Mouse (Mus musculus): ENCODE measurements around the gene Meis1.

The Meis1 gene

GRCm38 (mm10) chr11:18905431-18905830 is 113.4 kb downstream of the Meis1 start:
- DNase-seq (ENCODE audit: low spot score), result no peak

DNA sequence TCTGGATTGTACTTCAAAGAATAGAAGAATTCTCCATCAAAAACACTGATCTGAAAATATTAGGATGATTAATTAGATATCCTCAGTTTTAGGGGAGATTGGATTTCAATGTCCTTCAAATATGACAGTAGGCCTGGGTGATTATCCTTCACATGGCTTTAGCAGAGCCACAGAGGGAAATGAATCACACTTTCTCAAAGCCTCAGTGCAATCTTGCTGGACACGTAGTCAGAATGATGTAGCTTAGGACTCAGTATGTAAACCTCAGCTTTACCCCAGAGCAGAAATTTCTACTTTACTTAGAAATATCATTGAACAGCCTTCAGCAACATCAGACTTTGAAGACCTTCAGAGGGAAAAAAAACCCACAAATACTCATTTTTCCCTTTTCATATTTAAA is 113.9 kb downstream of the Meis1 start:
- no peak for DNase-seq (ENCODE audit: low spot score)

- DNase-seq (ENCODE audit: low spot score), result no peak
These were observed 114.5 kb downstream of the Meis1 start for GRCm38 (mm10) chr11:18904285-18904684.

DNA sequence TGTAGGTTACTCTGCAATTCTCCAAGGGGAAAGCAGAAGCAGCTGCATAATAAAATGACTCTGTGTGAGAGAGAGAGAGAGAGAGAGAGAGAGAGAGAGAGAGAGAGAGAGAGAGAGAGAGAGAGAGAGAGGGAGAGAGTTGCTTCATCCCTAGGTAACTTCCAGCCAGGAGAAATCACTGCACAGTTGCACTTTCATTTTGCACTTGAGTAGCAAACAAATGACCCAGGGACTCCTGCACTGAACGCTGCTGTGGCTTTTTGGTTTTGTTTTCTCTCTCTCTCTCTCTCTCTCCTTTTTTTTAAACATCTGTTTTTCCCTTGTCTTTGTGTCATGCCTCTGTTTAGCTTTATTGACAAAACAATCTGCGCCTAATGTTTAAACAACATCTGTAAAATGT is 118.3 kb downstream of the Meis1 start:
- DNase-seq (ENCODE audit: low spot score), result no peak

GRCm38 (mm10) chr11:18898862-18899261 is 119.9 kb downstream of the Meis1 start:
- DNase-seq (ENCODE audit: low spot score), result no peak

DNA sequence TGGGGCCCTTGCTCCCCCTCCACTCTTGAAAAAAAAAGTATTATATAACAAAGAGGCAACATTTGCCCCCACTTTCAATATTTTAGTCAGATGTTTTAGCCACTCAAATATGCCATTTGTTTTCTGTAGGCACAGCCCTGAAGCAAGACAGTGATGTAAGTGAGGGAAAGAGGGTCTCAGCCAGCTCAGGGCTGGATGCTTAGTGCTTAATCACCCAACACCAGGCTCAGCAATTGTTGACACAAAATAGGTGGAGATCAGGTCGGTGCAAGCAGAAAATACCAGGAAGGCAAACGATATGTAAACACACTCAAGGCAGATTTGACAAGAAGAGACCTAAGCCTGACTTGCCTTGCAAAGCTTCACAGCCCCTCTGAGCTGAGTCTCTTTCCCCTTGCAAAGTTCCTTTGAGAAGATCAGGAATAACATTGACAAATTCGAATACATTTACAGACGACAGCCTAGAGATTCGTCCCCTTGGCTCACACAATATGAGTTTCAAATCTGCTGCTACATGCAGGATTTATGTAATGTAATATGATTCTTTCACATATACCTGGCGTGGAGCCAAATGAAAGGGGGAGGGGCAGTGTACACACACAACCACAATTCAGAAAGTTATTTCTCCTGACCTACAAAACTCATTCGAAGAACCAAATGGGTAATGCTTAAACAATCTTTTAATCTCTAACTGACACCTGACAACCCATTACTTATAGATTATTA is 120.7 kb downstream of the Meis1 start:
- DNase-seq (ENCODE audit: low spot score), result no peak

GRCm38 (mm10) chr11:18897250-18897649 is 121.5 kb downstream of the Meis1 start:
- no peak for DNase-seq (ENCODE audit: low spot score)

GRCm38 (mm10) chr11:18892470-18892869 is 126.3 kb downstream of the Meis1 start:
- DNase-seq (ENCODE audit: low spot score), result no peak

GRCm38 (mm10) chr11:18889139-18889538 is 129.6 kb downstream of the Meis1 start:
- DNase-seq (ENCODE audit: low spot score), result no peak

GRCm38 (mm10) chr11:18888651-18889050 is 130.1 kb downstream of the Meis1 start:
- DNase-seq (ENCODE audit: low spot score), result no peak

DNA sequence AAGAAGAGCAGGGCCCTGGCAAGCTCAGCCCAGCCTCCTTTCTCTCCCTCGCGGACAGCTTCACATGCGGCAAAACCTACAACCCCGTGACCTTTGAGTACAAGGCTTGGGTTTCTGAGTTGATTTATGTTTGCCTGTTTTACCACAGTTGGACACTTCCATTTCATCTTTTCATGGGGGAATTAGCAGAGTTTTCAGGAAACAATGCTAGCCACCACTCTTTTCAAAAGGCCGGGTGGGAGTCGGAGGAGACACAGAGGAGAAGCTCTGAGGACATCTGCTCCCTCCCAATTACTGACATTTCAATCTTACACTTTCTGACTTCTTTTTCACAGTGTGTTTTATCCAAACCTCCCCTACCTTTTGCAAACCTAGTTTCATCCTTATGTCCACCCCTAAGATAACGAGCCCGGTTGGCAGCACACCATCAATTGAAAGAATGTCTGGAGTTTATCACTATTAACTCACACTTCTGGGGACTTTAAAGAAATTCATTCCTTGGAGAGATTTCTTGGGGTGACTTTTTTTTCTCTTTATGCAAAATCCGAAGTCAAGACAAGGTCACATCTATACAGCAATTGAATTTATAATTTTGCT is 133.0 kb downstream of the Meis1 start:
- DNase-seq (ENCODE audit: low spot score), result no peak

- DNase-seq (ENCODE audit: low spot score), result no peak
These were observed 133.6 kb downstream of the Meis1 start for GRCm38 (mm10) chr11:18885036-18885728.

DNA sequence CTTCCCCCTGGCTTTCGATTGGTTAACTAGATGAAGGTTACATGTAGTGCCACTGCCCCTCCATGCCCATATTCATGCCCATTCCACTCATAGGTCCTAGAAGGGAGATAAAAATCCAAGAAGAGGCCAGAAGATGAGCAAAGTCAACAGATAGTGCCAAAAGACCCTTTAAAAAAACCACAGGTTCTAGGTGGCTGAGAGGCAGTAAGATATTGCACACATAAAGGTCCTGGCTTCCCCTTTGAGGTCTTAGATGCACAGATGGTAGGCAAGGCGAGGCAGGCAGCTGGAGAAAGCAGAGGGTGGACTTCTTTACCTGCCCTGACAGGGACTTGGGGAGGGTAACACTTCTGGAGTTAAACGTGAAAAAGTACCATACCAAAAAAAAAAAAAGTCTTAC is 134.8 kb downstream of the Meis1 start:
- no peak for DNase-seq (ENCODE audit: low spot score)

DNA sequence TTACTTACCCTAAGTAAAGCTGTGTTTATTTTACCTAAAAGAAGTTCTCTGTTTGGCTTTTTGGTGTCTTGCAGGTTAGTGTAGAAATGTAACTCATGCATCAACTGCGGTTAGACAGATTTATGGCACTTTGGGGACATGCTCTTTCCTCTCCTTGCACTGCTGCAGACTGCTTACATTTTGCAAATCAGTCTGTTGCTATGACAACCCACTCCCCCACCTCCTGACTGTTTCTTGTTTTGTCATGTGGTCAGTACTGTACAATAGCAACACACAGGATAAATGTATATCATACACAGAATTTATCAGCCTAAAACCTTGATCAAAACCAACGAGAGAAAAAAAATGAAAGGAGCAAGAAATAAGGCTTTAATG is 135.3 kb downstream of the Meis1 start:
- DNase-seq (ENCODE audit: low spot score), result no peak

DNA sequence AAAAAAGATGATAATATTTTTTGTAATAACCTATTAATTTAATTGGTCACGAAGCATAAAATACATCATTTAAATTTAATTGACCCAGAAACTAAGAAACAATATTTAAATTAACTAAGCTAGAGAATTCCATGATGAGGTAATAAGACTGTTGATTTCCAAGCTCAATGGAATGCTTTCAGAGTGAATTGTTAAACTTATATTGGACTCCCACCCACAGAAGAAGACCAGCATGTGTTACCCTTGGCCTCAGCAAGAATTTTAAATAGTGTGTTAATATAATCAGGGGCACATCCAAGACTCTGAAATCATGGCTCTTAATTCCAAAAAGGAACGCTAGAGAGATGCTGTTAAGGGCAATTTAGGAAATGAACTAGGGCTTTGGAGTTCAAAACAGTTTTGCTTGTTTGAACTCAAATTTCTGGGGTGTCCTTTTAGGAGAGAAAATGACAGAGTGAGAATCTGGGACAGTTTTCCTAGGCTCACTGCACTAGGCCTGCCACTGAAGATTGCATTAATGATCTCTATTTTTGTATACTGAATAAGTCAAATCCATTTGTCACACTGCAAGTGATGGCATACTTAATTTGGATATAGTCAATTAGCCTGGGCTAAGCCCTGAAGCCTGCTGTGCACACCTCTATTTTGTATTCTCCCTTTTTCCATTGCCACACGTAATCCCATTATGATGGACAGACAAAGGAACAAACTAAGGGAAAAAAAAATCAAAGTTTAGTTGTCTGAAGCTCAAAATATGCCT is 135.9 kb downstream of the Meis1 start:
- DNase-seq (ENCODE audit: low spot score), result no peak

DNA sequence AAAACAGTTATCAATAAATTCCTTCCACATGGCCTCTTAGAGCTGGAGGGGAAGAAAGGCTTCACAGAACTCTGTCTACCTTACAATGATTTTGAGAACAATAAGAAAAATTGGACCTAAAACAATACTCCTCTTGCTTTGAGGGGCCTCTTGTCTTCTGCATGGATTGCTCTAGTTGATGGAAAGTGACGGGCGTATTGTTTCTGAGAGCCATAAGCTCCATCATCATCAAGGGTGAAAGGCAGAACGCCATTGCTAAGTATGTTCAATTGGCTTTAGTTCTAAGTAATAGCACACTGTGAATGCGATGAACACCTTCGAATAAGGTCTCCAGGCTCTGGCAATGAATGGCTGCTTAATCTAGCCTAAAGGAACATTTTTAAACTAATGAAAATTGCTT is 136.5 kb downstream of the Meis1 start:
- no peak for DNase-seq (ENCODE audit: low spot score)

DNA sequence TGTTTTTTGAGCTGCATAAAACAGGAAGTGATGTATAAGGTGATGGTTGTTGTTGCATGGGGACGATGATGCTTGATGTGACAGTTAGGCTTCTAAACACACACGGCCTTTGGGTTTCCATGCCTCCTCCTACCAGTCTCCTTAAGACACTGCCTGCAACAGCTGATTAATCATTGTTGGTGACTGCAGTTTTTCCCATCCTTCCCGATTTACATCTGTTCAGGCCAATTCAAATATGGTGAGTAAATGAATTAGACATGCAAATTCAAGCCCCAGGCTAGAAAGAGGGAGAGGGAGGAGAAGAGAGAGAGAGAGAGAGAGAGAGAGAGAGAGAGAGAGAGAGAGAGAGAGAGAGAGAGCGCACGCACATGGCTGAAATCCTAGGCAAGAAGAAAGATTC is 138.0 kb downstream of the Meis1 start:
- no peak for DNase-seq (ENCODE audit: low spot score)

DNA sequence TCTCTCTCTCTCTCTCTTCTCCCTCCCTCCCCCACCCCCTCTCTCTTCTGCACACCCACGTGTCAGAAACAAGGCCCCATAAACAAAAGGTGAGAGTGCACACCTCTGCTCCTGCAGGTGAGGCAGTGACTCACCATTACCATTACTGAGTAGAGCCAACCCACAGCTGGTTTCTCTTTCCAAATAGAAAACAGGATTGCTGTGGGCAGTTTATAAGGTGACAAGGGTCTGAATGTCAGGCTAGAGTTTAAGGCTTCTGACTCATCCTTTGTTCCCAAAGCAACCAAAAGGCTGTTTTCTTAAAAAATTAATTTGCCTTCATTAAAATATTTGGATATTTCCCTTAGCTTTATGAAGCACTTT is 139.3 kb downstream of the Meis1 start:
- DNase-seq (ENCODE audit: low spot score), result no peak

DNA sequence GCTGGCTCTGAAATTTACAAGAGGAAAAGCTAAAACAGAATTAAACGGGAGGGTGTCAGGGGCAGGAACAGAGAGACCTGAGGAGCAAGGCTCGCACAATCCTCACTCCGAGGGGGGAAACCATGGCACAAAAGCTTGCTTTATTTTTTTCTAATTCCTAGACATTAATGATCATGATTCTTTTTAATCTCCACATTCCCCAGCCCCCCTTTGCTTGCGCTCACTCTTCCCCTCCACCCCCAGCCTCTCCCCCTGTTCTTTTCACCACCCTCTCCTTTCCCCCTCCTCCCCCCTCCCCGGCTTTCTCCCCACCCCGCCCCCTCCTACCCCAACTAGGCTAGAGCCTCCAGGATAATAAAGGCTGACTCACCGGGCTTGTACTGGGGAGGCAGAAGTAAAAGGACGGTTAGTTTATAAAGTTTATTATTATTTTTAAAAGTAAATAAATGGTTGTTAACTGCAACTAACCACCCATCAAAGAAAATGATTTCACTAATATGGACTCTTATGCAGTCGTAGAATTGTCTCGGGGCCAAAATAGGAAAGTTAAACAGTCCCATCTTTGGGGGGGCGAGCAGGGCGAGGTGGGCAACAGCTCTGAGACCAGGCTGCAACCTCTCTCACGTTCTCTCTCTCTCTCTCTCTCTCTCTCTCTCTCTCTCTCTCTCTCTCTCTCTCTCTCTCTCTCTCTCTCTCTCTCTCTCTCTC is 139.9 kb downstream of the Meis1 start:
- DNase-seq (ENCODE audit: low spot score), result no peak

DNA sequence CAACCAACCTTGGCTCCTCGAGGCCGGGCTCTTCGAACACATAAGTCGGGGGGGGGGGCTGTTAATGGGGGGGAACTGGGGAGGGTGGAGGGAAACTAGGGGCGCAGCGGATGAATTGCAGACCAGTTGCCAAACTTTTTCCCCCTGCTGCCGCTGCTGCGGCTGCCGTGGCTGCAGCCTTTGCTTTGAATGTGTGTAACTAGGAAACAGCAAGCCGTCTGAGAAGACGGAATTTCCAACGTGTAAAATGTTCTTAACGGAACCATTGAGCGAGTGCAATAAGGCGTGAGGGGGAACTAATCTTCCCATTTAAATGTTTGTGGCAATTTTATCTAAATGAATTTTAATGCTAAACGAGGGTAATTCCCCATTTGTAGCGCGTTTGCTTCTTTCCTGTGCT is 140.8 kb downstream of the Meis1 start:
- no peak for DNase-seq (ENCODE audit: low spot score)

- DNase-seq (ENCODE audit: low spot score), result no peak
These were observed 141.2 kb downstream of the Meis1 start for GRCm38 (mm10) chr11:18877626-18878011.
